Mouse (Mus musculus) hindbrain, embryonic 16.5 days (tissue): Measurements from ENCODE around the gene Olfr69. TPM values are rescaled to one million over a fixed set of nuclear protein-coding genes. Genes with fewer than 3 reads are reported as not detected.
"Not testable (repeated sequence)": the region's sequence is repeated elsewhere in the genome, so short reads cannot be mapped to it uniquely, and the experiment has no call there.

Source experiments
- ATAC-seq: fragments of 200-750 bp; cut with Nextera tagmentation; 2 replicates; pipeline ENCODE4 v1.8.0; 2017; ENCODE audit warnings: moderate TSS enrichment, moderate library complexity
- H3K27ac ChIP-seq: fragments of 300-500 bp; sonication (generic); 2 replicates; pipeline ENCODE4 v1.5.1; 2014; ENCODE audit warnings: low read depth, mild to moderate bottlenecking, control low read depth, low read length, moderate library complexity
- H3K27me3 ChIP-seq: fragments of 300-500 bp; sonication (generic); replicated peaks from 2 replicates; pipeline ENCODE4 v1.6.1; 2014; ENCODE audit warnings: low read length; ENCODE audit not compliant: control insufficient read depth, insufficient read depth
- H3K36me3 ChIP-seq: fragments of 300-500 bp; sonication (generic); 2 replicates; pipeline ENCODE4 v1.6.1; 2014; ENCODE audit warnings: mild to moderate bottlenecking, low read length, moderate library complexity, mixed read lengths; ENCODE audit not compliant: control insufficient read depth, insufficient read depth
- H3K4me1 ChIP-seq: fragments of 300-500 bp; sonication (generic); 2 replicates; pipeline ENCODE4 v1.6.1; 2014; ENCODE audit warnings: low read depth, low read length; ENCODE audit not compliant: control insufficient read depth, insufficient read depth
- H3K4me2 ChIP-seq: fragments of 300-500 bp; sonication (generic); 2 replicates; pipeline ENCODE4 v1.6.1; 2014; ENCODE audit warnings: mild to moderate bottlenecking, low read length, control low read depth, moderate library complexity
- H3K4me3 ChIP-seq: fragments of 300-500 bp; sonication (generic); 2 replicates; pipeline ENCODE4 v1.5.1; 2014; ENCODE audit warnings: mild to moderate bottlenecking, low read length, control low read depth, moderate library complexity
- H3K9ac ChIP-seq: fragments of 300-500 bp; sonication (generic); 2 replicates; pipeline ENCODE4 v1.6.1; 2014; ENCODE audit warnings: low read depth, mild to moderate bottlenecking, control low read depth, low read length, moderate library complexity
- H3K9me3 ChIP-seq: fragments of 300-500 bp; sonication (generic); 2 replicates; pipeline ENCODE4 v1.6.1; 2014; ENCODE audit warnings: mild to moderate bottlenecking, low read length, moderate library complexity; ENCODE audit not compliant: control insufficient read depth
- WGBS: fragments of 180-500 bp; shearing (Covaris S2); extraction: QIAGEN DNeasy Blood & Tissue Kit; methylation state at CpG from one replicate; pipeline ENCODE4 v1.1.7; 2014; 5-methylcytosine and 5-hydroxymethylcytosine counted together
- polyA plus RNA-seq: library from polyadenylated mRNA; unstranded; fragments of >200 nt; fragmentation: Nextera tagmentation; extraction: Ambion mirVana; gene quantifications from 2 replicates; pipeline ENCODE4 v1.2.1, GENCODE M21; 2015

The Olfr69 gene
- polyA plus RNA-seq, 1 experiment from 2014 or later, result not detected

- 48% methylated on average over 2 of the region's 2 CpGs for WGBS
Observed at GRCm38 (mm10) chr7:103757233-103757632, 14.2 kb downstream of the Olfr69 start, which contains the start of gene Olfr630. Gene Olfr630 (minus strand): TSS chr7:103757333.

GRCm38 (mm10) chr7:103744843-103745242, 26.6 kb downstream of the Olfr69 start, which contains the start of gene Olfr629:
Gene Olfr629 (minus strand): TSS chr7:103744943.
- H3K4me3 ChIP-seq, result no peak within 1 kb of the TSS
- H3K36me3 ChIP-seq, result no peaks in the 10 kb centered on the region
- no peaks in the 10 kb centered on the region for H3K4me1 ChIP-seq
- H3K9ac ChIP-seq, result no peak within 1 kb of the TSS
- no peak within 1 kb of the TSS for H3K27ac ChIP-seq
- H3K4me2 ChIP-seq, result no peak within 1 kb of the TSS
- no peak for ATAC-seq
- peaks cover 4% of the 10 kb centered on the region; the same call in 1 of the 2 replicates for H3K9me3 ChIP-seq
- 80% methylated on average over 2 of the region's 2 CpGs for WGBS
- H3K27me3 ChIP-seq, result no peaks in the 10 kb centered on the region

More at GRCm38 (mm10) chr7:103757233-103757632, 14.2 kb downstream of the Olfr69 start, which contains the start of gene Olfr630:
- no peak within 1 kb of the TSS for H3K4me2 ChIP-seq
- no peak within 1 kb of the TSS for H3K27ac ChIP-seq
- H3K4me3 ChIP-seq, result no peak within 1 kb of the TSS
- no peaks in the 10 kb centered on the region for H3K9me3 ChIP-seq
- H3K36me3 ChIP-seq, result no peaks in the 10 kb centered on the region
- no peak for ATAC-seq
- no peaks in the 10 kb centered on the region for H3K4me1 ChIP-seq
- H3K9ac ChIP-seq, result no peak within 1 kb of the TSS
- H3K27me3 ChIP-seq, result no peaks in the 10 kb centered on the region

- Histone ChIP-seq H3K9ac (no peak within 1 kb of the TSS), H3K36me3 (no peaks in the 10 kb centered on the region), H3K27ac (no peak within 1 kb of the TSS), H3K4me1 (no peaks in the 10 kb centered on the region), H3K9me3 (no peaks in the 10 kb centered on the region), H3K4me2 (no peak within 1 kb of the TSS), H3K4me3 (no peak within 1 kb of the TSS), H3K27me3 (no peaks in the 10 kb centered on the region)
- 95% methylated on average over 1 of the region's 1 CpGs for WGBS
- ATAC-seq, result no peak
Observed at GRCm38 (mm10) chr7:103730074-103730473, 41.3 kb downstream of the Olfr69 start, which contains the start of gene Olfr628. Gene Olfr628 (plus strand): TSS chr7:103730374.

- H3K27ac ChIP-seq, H3K4me1 ChIP-seq, H3K4me2 ChIP-seq, ATAC-seq, H3K9ac ChIP-seq, H3K27me3 ChIP-seq, H3K9me3 ChIP-seq, H3K36me3 ChIP-seq, H3K4me3 ChIP-seq: not testable (repeated sequence)
- WGBS, result 100% methylated on average over 1 of the region's 1 CpGs
Observed at GRCm38 (mm10) chr7:103716398-103716797, 55.0 kb downstream of the Olfr69 start.

Other genes with a start within 250 kb of the Olfr69 start
- not detected in 2 replicates for gene Olfr612, start 228.9 kb downstream of the Olfr69 start, polyA plus RNA-seq
- not detected in 2 replicates for gene Olfr613, start 223.5 kb downstream of the Olfr69 start, polyA plus RNA-seq
- not detected in 2 replicates for gene Olfr615, start 215.5 kb downstream of the Olfr69 start, polyA plus RNA-seq
- not detected in 2 replicates for gene Olfr616, start 202.5 kb downstream of the Olfr69 start, polyA plus RNA-seq
- not detected in 2 replicates for gene Olfr617, start 198.5 kb downstream of the Olfr69 start, polyA plus RNA-seq
- 0.16 TPM in 1 of 2 replicates, not detected in the other for gene Olfr618, start 181.5 kb downstream of the Olfr69 start, polyA plus RNA-seq
- not detected in 2 replicates for gene Olfr619, start 171.0 kb downstream of the Olfr69 start, polyA plus RNA-seq
- not detected in 2 replicates for gene Olfr620, start 159.1 kb downstream of the Olfr69 start, polyA plus RNA-seq
- gene Olfr622, start 128.9 kb downstream of the Olfr69 start, polyA plus RNA-seq, result not detected in 2 replicates
- gene Olfr623, start 107.9 kb downstream of the Olfr69 start, polyA plus RNA-seq, result not detected in 2 replicates
- not detected in 2 replicates for gene Olfr624, start 100.4 kb downstream of the Olfr69 start, polyA plus RNA-seq
- not detected in 2 replicates for gene Olfr625-ps1, start 88.9 kb downstream of the Olfr69 start, polyA plus RNA-seq
- not detected in 2 replicates for gene Olfr243, start 56.9 kb downstream of the Olfr69 start, polyA plus RNA-seq
- not detected in 2 replicates for gene Olfr628, start 41.2 kb downstream of the Olfr69 start, polyA plus RNA-seq
- gene Olfr629, start 26.7 kb downstream of the Olfr69 start, polyA plus RNA-seq, result not detected in 2 replicates
- not detected in 2 replicates for gene Olfr630, start 14.3 kb downstream of the Olfr69 start, polyA plus RNA-seq
- not detected in 2 replicates for gene Olfr68, start 8.1 kb upstream of the Olfr69 start, polyA plus RNA-seq
- not detected in 2 replicates for gene Olfr67, start 20.2 kb upstream of the Olfr69 start, polyA plus RNA-seq
- gene Hbb-bt, start 42.4 kb upstream of the Olfr69 start, polyA plus RNA-seq, result 1,299 and 1,681 TPM in 2 replicates
- gene Hbb-bs, start 56.5 kb upstream of the Olfr69 start, polyA plus RNA-seq, result 4,904 and 5,594 TPM in 2 replicates
- not detected in 2 replicates for gene Hbb-bh2, start 68.9 kb upstream of the Olfr69 start, polyA plus RNA-seq
- 0.37 TPM in 1 of 2 replicates, not detected in the other for gene Hbb-bh1, start 71.6 kb upstream of the Olfr69 start, polyA plus RNA-seq
- 13.4 and 35.4 TPM in 2 replicates for gene Hbb-y, start 81.6 kb upstream of the Olfr69 start, polyA plus RNA-seq
- gene Olfr66, start 114.7 kb upstream of the Olfr69 start, polyA plus RNA-seq, result not detected in 2 replicates
- not detected in 2 replicates for gene Olfr64, start 122.9 kb upstream of the Olfr69 start, polyA plus RNA-seq
- not detected in 2 replicates for gene Olfr65, start 131.9 kb upstream of the Olfr69 start, polyA plus RNA-seq
- not detected in 2 replicates for gene Olfr631, start 157.2 kb upstream of the Olfr69 start, polyA plus RNA-seq
- gene Olfr632, start 162.8 kb upstream of the Olfr69 start, polyA plus RNA-seq, result not detected in 2 replicates
- gene Olfr633, start 172.8 kb upstream of the Olfr69 start, polyA plus RNA-seq, result not detected in 2 replicates
- gene Olfr635, start 199.6 kb upstream of the Olfr69 start, polyA plus RNA-seq, result not detected in 2 replicates
- gene Olfr638, start 227.2 kb upstream of the Olfr69 start, polyA plus RNA-seq, result not detected in 2 replicates
- gene Olfr639, start 245.7 kb upstream of the Olfr69 start, polyA plus RNA-seq, result 0.03 TPM in 1 of 2 replicates, not detected in the other